Mouse (Mus musculus): ENCODE results near the gene Gm5926.
"Not testable (repeated sequence)": the region's sequence is repeated elsewhere in the genome, so short reads cannot be mapped to it uniquely, and the experiment has no call there.

The Gm5926 gene

DNA sequence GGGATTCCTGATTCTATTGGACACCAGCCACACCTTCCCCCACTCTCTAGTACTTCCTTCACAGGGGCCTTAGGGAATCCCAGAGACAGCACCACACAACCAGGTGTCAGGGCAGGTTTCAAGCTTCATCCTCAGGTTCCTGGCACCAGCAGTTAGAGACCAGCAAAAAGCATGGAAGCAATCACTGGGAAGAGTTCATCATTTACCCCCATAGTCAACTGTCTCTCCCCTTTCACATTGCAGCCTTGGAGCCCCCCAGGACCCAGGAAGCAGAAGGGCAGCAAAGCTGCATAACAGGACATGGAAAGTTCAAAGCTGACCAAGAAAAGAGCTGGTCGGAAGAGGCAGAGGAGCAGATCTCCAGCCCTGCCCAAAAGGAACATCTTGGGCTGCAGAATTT is at the start of gene Gm5926:
Gene Gm5926, plus strand, starts transcription at position 301 of the 400 bp plus-strand sequence.
- DNase-seq (ENCODE audit: low spot score in 2 of 2), result not testable (repeated sequence)

DNA sequence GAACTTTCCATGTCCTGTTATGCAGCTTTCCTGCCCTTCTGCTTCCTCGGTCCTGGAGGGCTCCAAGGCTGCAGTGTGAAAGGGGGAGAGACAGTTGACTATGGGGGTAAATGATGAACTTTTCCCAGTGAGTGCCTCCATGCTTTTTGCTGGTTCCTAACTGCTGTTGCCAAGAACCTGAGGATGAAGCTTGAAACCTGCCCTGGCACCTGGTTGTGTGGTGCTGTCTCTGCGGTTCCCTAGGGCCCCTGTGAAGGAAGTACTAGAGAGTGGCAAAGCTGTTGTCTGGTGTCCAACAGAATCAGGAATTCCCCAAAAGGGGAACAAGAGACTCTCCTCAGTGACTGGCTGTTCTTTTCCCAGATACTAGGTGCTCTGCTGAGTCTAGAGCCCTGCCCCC is 49.5 kb upstream of the Gm5926 start:
- DNase-seq (ENCODE audit: low spot score in 2 of 2), result not testable (repeated sequence)

DNA sequence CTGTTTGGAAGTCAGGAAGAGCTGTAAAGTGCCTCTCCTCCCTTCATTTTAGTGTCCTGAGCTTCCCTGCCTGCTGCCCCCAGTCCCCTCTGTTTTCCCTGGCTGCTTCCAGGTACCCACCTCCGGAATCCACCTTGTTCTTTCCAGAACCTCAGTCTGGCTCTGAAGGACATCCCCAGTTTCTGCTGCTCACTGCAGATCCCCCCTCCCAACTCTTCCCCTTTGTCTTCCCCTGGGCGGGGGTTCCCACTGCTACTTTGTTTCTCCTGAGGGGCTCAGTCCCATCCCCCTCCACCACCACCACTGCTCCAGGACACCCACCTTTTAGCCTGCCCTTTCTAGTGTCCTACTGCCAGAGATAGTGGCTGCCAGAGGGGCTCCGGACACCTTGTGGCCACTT is 49.1 kb upstream of the Gm5926 start:
- DNase-seq (ENCODE audit: low spot score in 2 of 2), result not testable (repeated sequence)
